Mouse (Mus musculus): ENCODE data around the gene Sdccag8. TPM values are rescaled to one million over a fixed set of nuclear protein-coding genes. Genes with fewer than 3 reads are reported as not detected.

Gene Sdccag8
- polyA plus RNA-seq, 1 experiment from 2014 or later: 14.4 TPM

- Histone ChIP-seq H3K27me3 (no peaks in the 10 kb centered on the region), H3K9me3 (no peaks in the 10 kb centered on the region), H3K4me1 (peaks cover 13% of the 10 kb centered on the region), H3K4me3 (no peak overlapping the region), H3K9ac (no peak overlapping the region), H3K4me2 (no peak overlapping the region), H3K27ac (no peak overlapping the region), H3K36me3 (no peaks in the 10 kb centered on the region)
- no peak for ATAC-seq (ENCODE audit: borderline replicate concordance, extremely low read depth, low FRiP score, low TSS enrichment)
- WGBS: 74% methylated on average over 4 of the region's 4 CpGs
Measured at GRCm38 (mm10) chr1:176816728-176817127, 2.3 kb downstream of the Sdccag8 start.

DNA sequence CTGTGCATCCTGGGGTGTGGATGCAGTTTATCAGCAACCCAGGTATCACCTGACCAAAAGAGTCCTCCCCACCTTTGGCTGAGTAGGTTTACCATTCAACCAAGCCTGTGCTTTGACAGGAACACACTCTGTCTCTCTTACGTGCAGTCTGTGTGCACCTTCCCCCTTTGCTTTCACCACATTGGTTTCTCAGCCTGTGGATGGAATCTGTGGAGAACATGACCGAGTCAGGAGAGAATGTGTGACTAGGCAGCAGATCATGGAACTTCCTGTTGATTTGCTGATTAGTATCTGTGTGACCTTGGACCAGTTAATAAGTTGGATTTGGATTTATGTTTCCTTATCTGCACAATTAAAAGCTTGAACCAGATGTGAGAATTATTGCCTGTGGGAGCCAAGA lies 3.7 kb downstream of the Sdccag8 start:
- H3K9ac ChIP-seq: no peak overlapping the region
- H3K27ac ChIP-seq: no peak overlapping the region
- no peaks in the 10 kb centered on the region for H3K36me3 ChIP-seq
- no peaks in the 10 kb centered on the region for H3K9me3 ChIP-seq
- WGBS: 62% methylated on average over 2 of the region's 2 CpGs
- no peak overlapping the region for H3K4me3 ChIP-seq
- ATAC-seq (ENCODE audit: borderline replicate concordance, extremely low read depth, low FRiP score, low TSS enrichment): no peak
- peaks cover 10% of the 10 kb centered on the region for H3K4me1 ChIP-seq
- H3K27me3 ChIP-seq: no peaks in the 10 kb centered on the region
- H3K4me2 ChIP-seq: no peak overlapping the region

- no peak for ATAC-seq (ENCODE audit: borderline replicate concordance, extremely low read depth, low FRiP score, low TSS enrichment)
- H3K27me3 ChIP-seq: no peaks in the 10 kb centered on the region
Measured at GRCm38 (mm10) chr1:176818763-176819162, 4.3 kb downstream of the Sdccag8 start.

DNA sequence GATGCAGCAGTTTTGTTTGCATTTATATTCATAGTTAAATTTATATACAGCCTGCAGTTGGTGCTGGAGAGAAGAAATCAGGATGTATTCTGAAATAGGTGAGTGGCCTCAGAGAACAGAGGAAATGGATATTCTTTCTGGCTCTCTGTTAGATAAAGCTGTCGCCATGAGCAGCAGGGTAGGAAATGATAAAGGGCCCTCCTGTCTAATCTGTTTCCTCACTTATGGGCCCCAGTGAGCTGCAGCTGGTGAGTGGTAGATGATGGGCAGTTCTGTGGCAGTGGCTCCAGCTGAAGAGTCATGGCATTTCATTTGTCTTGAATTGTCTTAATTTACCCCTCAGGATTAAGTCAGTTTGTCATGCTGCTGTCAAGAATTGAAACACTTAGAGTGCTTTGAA lies 7.5 kb downstream of the Sdccag8 start:
- no peak for ATAC-seq (ENCODE audit: borderline replicate concordance, extremely low read depth, low FRiP score, low TSS enrichment)
- Histone ChIP-seq H3K27me3 (no peaks in the 10 kb centered on the region), H3K4me1 (peaks cover 10% of the 10 kb centered on the region), H3K27ac (no peak overlapping the region), H3K4me3 (no peak overlapping the region), H3K9me3 (no peaks in the 10 kb centered on the region), H3K4me2 (no peak overlapping the region), H3K9ac (no peak overlapping the region), H3K36me3 (peaks cover 3% of the 10 kb centered on the region; the same call in 1 of the 2 replicates)
- 14% methylated on average over 1 of the region's 1 CpGs for WGBS

More at GRCm38 (mm10) chr1:176818763-176819162, 4.3 kb downstream of the Sdccag8 start:
- no peak overlapping the region for H3K4me3 ChIP-seq
- no peak overlapping the region for H3K4me2 ChIP-seq
- H3K9ac ChIP-seq: no peak overlapping the region
- H3K9me3 ChIP-seq: no peaks in the 10 kb centered on the region
- WGBS: 33% methylated on average over 6 of the region's 6 CpGs
- no peak overlapping the region for H3K27ac ChIP-seq
- no peaks in the 10 kb centered on the region for H3K36me3 ChIP-seq
- H3K4me1 ChIP-seq: peaks cover 10% of the 10 kb centered on the region

- Histone ChIP-seq H3K27me3 (no peaks in the 10 kb centered on the region), H3K27ac (no peak overlapping the region), H3K4me1 (peaks cover 9% of the 10 kb centered on the region), H3K9me3 (no peaks in the 10 kb centered on the region), H3K36me3 (peaks cover 3% of the 10 kb centered on the region; the same call in 1 of the 2 replicates), H3K4me3 (no peak overlapping the region), H3K4me2 (no peak overlapping the region), H3K9ac (no peak overlapping the region)
- 80% methylated on average over 4 of the region's 4 CpGs for WGBS
- ATAC-seq (ENCODE audit: borderline replicate concordance, extremely low read depth, low FRiP score, low TSS enrichment): no peak
Measured at GRCm38 (mm10) chr1:176822949-176823348, 8.5 kb downstream of the Sdccag8 start.

GRCm38 (mm10) chr1:176823889-176824288 lies 9.4 kb downstream of the Sdccag8 start:
- Histone ChIP-seq H3K4me2 (no peak overlapping the region), H3K27me3 (no peaks in the 10 kb centered on the region), H3K27ac (no peak overlapping the region), H3K4me1 (no peaks in the 10 kb centered on the region), H3K36me3 (peaks cover 3% of the 10 kb centered on the region; the same call in 1 of the 2 replicates), H3K9me3 (no peaks in the 10 kb centered on the region), H3K9ac (no peak overlapping the region), H3K4me3 (no peak overlapping the region)
- WGBS: 65% methylated on average over 8 of the region's 8 CpGs
- no peak for ATAC-seq (ENCODE audit: borderline replicate concordance, extremely low read depth, low FRiP score, low TSS enrichment)

GRCm38 (mm10) chr1:176824611-176825010 lies 10.2 kb downstream of the Sdccag8 start:
- no peaks in the 10 kb centered on the region for H3K9me3 ChIP-seq
- H3K4me3 ChIP-seq: no peak overlapping the region
- H3K27me3 ChIP-seq: no peaks in the 10 kb centered on the region
- peaks cover 3% of the 10 kb centered on the region; the same call in 1 of the 2 replicates for H3K36me3 ChIP-seq
- no peaks in the 10 kb centered on the region for H3K4me1 ChIP-seq
- WGBS: 89% methylated on average over 6 of the region's 6 CpGs
- H3K4me2 ChIP-seq: no peak overlapping the region
- no peak overlapping the region for H3K9ac ChIP-seq
- no peak for ATAC-seq (ENCODE audit: borderline replicate concordance, extremely low read depth, low FRiP score, low TSS enrichment)
- H3K27ac ChIP-seq: no peak overlapping the region

GRCm38 (mm10) chr1:176825084-176825483 lies 10.6 kb downstream of the Sdccag8 start:
- ATAC-seq (ENCODE audit: borderline replicate concordance, extremely low read depth, low FRiP score, low TSS enrichment): no peak
- Histone ChIP-seq H3K4me2 (no peak overlapping the region), H3K36me3 (peaks cover 3% of the 10 kb centered on the region; the same call in 1 of the 2 replicates), H3K27me3 (no peaks in the 10 kb centered on the region), H3K4me1 (no peaks in the 10 kb centered on the region), H3K4me3 (no peak overlapping the region), H3K9me3 (no peaks in the 10 kb centered on the region), H3K27ac (no peak overlapping the region), H3K9ac (no peak overlapping the region)
- WGBS: 92% methylated on average over 4 of the region's 4 CpGs

DNA sequence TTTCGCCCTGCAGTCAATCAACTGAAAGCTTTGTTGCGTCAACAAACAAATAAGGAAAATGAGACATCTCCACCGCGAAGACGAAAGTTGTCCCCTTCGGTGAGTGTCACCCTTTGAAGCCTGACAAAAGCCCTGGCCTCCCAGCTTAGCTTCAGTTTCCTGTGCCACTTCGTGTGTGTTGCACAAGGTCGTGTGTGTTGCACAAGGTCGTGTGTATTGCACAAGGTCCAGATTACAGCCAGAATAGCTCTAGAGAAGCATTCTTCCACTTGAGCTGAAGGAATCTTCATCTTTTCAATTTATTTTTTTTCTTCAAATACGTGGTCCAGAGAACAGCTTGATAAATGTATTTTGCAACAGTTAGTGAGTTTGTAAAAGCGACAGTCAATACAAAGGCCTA lies 11.7 kb downstream of the Sdccag8 start:
- Histone ChIP-seq H3K9me3 (no peaks in the 10 kb centered on the region), H3K27ac (no peak overlapping the region), H3K27me3 (no peaks in the 10 kb centered on the region), H3K9ac (no peak overlapping the region), H3K4me3 (no peak overlapping the region), H3K36me3 (peaks cover 3% of the 10 kb centered on the region; the same call in 1 of the 2 replicates), H3K4me1 (no peaks in the 10 kb centered on the region), H3K4me2 (no peak overlapping the region)
- WGBS: 80% methylated on average over 11 of the region's 11 CpGs
- ATAC-seq (ENCODE audit: borderline replicate concordance, extremely low read depth, low FRiP score, low TSS enrichment): no peak

GRCm38 (mm10) chr1:176826931-176827330 lies 12.5 kb downstream of the Sdccag8 start:
- no peaks in the 10 kb centered on the region for H3K9me3 ChIP-seq
- WGBS: 86% methylated on average over 4 of the region's 4 CpGs
- no peak for ATAC-seq (ENCODE audit: borderline replicate concordance, extremely low read depth, low FRiP score, low TSS enrichment)

GRCm38 (mm10) chr1:176827365-176827764 lies 12.9 kb downstream of the Sdccag8 start:
- ATAC-seq (ENCODE audit: borderline replicate concordance, extremely low read depth, low FRiP score, low TSS enrichment): no peak
- H3K9me3 ChIP-seq: no peaks in the 10 kb centered on the region
- H3K27ac ChIP-seq: no peak overlapping the region
- H3K27me3 ChIP-seq: no peaks in the 10 kb centered on the region
- H3K4me3 ChIP-seq: no peak overlapping the region
- WGBS: 78% methylated on average over 4 of the region's 4 CpGs
- H3K4me2 ChIP-seq: no peak overlapping the region
- H3K4me1 ChIP-seq: no peaks in the 10 kb centered on the region
- H3K9ac ChIP-seq: no peak overlapping the region
- peaks cover 5% of the 10 kb centered on the region; the same call in 1 of the 2 replicates for H3K36me3 ChIP-seq

More at GRCm38 (mm10) chr1:176826931-176827330, 12.5 kb downstream of the Sdccag8 start:
- Histone ChIP-seq H3K4me3 (no peak overlapping the region), H3K9ac (no peak overlapping the region), H3K4me1 (no peaks in the 10 kb centered on the region), H3K4me2 (no peak overlapping the region), H3K27me3 (no peaks in the 10 kb centered on the region), H3K36me3 (peaks cover 5% of the 10 kb centered on the region; the same call in 1 of the 2 replicates), H3K27ac (no peak overlapping the region)

- Histone ChIP-seq H3K27ac (no peak overlapping the region), H3K4me2 (no peak overlapping the region), H3K9me3 (no peaks in the 10 kb centered on the region), H3K36me3 (peaks cover 5% of the 10 kb centered on the region; the same call in 1 of the 2 replicates), H3K4me1 (no peaks in the 10 kb centered on the region), H3K4me3 (no peak overlapping the region), H3K9ac (no peak overlapping the region), H3K27me3 (no peaks in the 10 kb centered on the region)
- 75% methylated on average over 5 of the region's 5 CpGs for WGBS
- ATAC-seq (ENCODE audit: borderline replicate concordance, extremely low read depth, low FRiP score, low TSS enrichment): no peak
Measured at GRCm38 (mm10) chr1:176827945-176828485, 13.6 kb downstream of the Sdccag8 start.

All from lung, embryonic 15.5 days (tissue).